Mouse (Mus musculus) layer of hippocampus, postnatal 25 days (tissue): ENCODE data around the gene Olfr1232. TPM values are rescaled to one million over a fixed set of nuclear protein-coding genes. Genes with fewer than 3 reads are reported as not detected.

ENCODE experiments used
- DNase-seq, 2 experiments: peaks; one replicate each; pipeline ENCODE4 v3.0.0; 2022; ENCODE audit warnings: mixed read lengths in 2 of 2, low spot score in 1 of 2; ENCODE audit errors: extremely low spot score in 1 of 2
- total RNA-seq, 2 experiments: library from RNA; stranded (reverse); gene quantifications; 2 replicates each; pipeline ENCODE4 v1.2.3; 2021

The Olfr1232 gene
- total RNA-seq, result not detected

DNA sequence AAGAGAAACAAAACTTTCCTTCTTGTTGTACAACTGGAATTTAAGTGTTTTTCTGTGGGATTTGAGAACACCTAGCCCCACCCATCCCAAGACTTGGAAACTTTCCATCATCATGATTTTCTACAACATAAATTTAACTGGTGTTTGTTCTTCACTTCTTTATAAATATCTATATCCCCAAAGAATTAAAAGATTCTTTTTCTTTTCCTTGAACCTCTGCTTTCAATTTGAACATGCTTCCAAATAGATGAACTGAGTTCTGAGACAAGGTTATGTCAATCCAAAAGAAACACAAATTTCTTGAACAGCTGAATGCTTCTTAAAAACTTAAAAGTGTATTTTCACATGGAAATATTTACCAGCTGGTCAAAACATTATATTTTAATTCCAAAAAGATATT, at the start of gene Olfr1232:
TSS of gene Olfr1232 (minus strand) at position 101 of the 400 bp plus-strand sequence.
- DNase-seq, result no peak

DNA sequence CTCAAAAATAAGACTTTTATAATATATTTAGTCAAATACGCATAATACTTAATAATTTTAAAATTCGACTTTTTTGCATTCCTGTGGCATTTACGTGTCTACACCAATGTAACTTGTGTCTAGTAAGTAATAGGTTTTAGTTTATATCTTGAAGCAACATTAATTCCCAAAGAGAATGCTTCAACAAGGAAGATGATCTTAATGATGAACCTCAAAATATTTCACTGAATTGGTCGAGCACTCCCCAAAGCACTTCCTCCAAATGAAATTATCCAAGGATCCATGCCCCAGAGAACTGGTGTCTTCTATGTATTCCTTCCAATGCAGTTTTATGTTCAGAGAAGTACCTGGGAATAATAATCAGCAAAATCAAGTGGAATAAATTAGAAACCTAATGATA, 35.3 kb upstream of the Olfr1232 start, which contains the start of gene Olfr1234:
TSS of gene Olfr1234 (minus strand) at position 101 of the 400 bp plus-strand sequence.
- no peak for DNase-seq

DNA sequence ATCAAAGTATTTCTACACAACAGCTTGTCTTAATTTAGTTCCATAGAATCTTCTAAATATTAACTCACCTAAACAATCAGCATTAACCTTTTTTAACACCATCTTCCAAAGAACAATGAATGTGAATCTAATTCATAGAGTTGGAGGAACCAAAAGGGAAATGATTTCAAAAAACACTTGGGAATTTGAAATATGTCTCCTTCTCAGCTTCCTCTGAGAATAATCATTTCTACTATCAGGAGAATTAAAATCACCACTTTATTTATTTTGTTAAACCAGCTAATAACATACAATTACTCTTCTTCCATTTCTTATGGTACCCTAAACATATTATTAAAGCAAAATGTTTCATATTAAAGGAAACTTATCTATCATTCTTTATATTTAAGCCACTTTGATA, 12.8 kb upstream of the Olfr1232 start, which contains the start of gene Olfr1233:
TSS of gene Olfr1233 (minus strand) at position 101 of the 400 bp plus-strand sequence.
- DNase-seq, result no peak

GRCm38 (mm10) chr2:89306974-89307373, 22.5 kb downstream of the Olfr1232 start, which contains the start of gene Olfr1231:
TSS of gene Olfr1231 (minus strand) at chr2:89307074.
- no peak for DNase-seq

- no peak for DNase-seq
Observed at GRCm38 (mm10) chr2:89297168-89297567, 32.3 kb downstream of the Olfr1232 start, which contains the start of gene Olfr1230. TSS of gene Olfr1230 (minus strand) at chr2:89297268.

DNA sequence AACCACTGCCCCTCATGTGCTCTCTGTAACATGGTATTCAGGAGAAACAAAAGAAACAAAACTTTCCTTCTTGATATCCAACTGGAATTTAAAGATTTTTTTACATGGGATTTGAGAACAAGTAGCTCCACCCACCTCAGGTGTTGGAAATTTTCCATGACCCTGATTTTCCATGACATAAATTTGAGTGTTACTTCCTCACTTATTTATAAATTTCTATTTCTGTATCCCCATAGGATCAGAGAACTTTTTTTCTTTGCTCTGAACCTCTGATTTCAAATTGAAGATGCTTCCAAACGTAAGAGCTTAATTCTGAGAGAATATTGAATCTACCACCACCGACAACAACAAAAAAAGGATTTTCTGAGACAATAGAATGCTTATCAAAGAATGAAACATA, 41.6 kb downstream of the Olfr1232 start, which contains the start of gene Olfr1229:
TSS of gene Olfr1229 (minus strand) at position 101 of the 400 bp plus-strand sequence.
- DNase-seq, result no peak

Other genes starting within 250 kb of the Olfr1232 start
- not detected for gene Olfr1219, start 246.2 kb downstream of the Olfr1232 start, total RNA-seq
- gene Olfr1220, start 222.8 kb downstream of the Olfr1232 start, total RNA-seq, result not detected
- not detected for gene Olfr1221, start 212.4 kb downstream of the Olfr1232 start, total RNA-seq
- not detected for gene Olfr1222, start 196.6 kb downstream of the Olfr1232 start, total RNA-seq
- gene Olfr1223, start 178.1 kb downstream of the Olfr1232 start, total RNA-seq, result not detected
- not detected for gene Olfr1224-ps1, start 165.6 kb downstream of the Olfr1232 start, total RNA-seq
- gene Olfr1225, start 155.0 kb downstream of the Olfr1232 start, total RNA-seq, result not detected
- gene Olfr1226, start 129.6 kb downstream of the Olfr1232 start, total RNA-seq, result not detected
- gene Olfr1228, start 75.6 kb downstream of the Olfr1232 start, total RNA-seq, result not detected
- not detected for gene Olfr1229, start 41.7 kb downstream of the Olfr1232 start, total RNA-seq
- not detected for gene Olfr1230, start 32.4 kb downstream of the Olfr1232 start, total RNA-seq
- not detected for gene Olfr1231, start 22.6 kb downstream of the Olfr1232 start, total RNA-seq
- gene Olfr1233, start 12.7 kb upstream of the Olfr1232 start, total RNA-seq, result not detected
- not detected for gene Olfr1234, start 35.2 kb upstream of the Olfr1232 start, total RNA-seq
- gene Olfr1238, start 80.0 kb upstream of the Olfr1232 start, total RNA-seq, result not detected
- gene Olfr1239, start 90.7 kb upstream of the Olfr1232 start, total RNA-seq, result not detected
- gene Olfr1240, start 113.3 kb upstream of the Olfr1232 start, total RNA-seq, result not detected
- not detected for gene Olfr1241, start 157.5 kb upstream of the Olfr1232 start, total RNA-seq
- gene Olfr1242, start 168.7 kb upstream of the Olfr1232 start, total RNA-seq, result not detected
- gene Olfr1243, start 201.8 kb upstream of the Olfr1232 start, total RNA-seq, result not detected
- not detected for gene Olfr1245, start 248.8 kb upstream of the Olfr1232 start, total RNA-seq